Mouse (Mus musculus) naive thymus-derived CD4-positive, alpha-beta T cell, adult 2 months (primary cell): ENCODE measurements around the gene Cabp2.

Experiments used
- DNase-seq: peaks from one replicate; pipeline ENCODE4 v3.0.0-alpha.2; 2011; ENCODE audit warnings: low read depth

Gene Cabp2

DNA sequence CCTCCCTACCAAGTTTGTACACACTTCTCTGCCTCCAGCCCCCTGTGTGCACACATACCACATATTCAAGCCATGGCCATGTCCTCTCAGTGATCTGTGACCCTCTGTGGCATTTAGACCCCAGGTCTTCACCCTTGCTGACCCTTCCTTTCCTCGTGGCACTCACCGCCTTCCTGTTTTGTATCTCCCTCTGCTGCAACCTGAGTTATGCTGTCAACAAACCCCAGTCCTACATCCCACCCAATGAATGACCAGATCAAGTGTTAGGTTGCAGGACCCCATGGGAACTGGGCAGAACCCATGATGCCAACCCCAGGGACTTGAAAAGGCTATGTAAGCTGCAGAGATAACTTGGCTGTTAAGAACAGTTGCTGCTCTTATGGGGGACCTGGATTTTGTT is 20.7 kb downstream of the Cabp2 start:
- DNase-seq, result no peak

DNA sequence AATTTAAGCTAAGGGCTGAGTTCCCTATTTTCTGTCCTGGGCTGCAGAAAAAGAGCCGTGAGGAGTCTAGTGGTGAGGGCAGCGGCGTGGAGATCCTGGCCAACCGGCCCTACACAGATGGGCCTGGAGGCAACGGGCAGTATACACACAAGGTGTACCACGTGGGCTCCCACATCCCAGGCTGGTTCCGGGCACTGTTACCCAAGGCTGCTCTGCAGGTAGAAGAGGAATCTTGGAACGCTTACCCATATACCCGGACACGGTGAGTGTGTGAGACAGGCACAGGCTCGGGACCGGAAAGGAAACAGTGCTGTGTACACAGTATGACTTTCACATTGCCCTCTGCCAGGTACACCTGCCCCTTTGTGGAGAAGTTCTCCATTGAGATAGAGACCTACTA is 21.2 kb downstream of the Cabp2 start:
- no peak for DNase-seq

DNA sequence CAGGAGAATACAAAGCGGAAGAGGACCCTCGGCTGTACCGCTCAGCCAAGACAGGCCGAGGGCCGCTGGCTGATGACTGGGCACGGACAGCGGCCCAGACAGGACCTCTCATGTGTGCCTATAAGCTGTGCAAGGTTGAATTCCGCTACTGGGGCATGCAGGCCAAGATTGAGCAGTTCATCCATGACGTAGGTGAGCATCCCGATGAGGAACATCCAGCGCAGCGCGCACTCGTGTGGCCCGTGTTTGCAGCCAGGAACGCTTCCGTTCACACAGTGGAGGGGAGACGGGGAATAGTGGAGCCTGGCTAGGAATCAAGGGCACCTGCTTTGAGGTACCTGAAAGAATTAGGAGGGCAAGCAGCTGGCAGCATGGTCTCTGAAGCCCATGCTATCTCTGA is 21.9 kb downstream of the Cabp2 start:
- DNase-seq, result no peak

DNA sequence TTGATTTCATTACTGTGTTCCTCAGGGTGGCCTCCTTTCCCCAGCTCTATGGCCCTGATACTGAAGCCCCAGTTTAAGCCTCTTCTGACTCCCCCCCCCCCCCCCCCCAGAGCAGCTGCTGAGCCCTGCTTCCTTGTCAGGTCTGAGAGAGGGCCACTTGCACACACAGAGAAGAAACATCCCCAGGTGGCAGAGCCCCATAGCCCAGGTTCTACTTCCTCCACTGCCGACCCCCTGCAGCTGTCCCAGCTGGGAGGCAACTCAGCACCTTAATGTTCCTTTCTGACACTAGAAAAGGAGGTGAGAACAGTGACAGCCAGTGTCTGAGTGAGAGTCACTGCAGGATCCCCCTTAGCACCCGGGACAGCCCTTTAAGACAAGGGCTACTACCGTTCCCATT is 22.4 kb downstream of the Cabp2 start:
- no peak for DNase-seq

DNA sequence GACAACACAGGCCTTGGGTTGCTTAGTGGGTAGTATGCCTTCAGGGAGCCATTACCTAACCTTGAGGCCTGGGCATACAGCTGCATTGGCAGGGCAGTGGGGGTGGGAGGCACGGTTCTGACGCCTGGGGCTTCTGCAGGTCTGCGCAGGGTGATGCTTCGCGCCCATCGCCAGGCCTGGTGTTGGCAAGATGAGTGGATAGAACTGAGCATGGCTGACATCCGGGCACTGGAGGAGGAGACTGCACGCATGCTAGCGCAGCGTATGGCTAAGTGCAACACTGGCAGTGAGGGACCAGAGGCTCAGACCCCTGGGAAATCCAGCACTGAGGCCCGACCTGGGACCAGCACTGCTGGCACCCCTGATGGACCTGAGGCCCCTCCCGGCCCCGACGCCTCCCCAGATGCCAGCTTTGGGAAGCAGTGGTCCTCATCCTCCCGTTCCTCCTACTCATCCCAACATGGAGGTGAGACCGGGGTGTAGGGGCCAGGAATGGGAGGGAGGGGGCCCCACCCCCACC is 23.4 kb downstream of the Cabp2 start:
- no peak for DNase-seq

DNA sequence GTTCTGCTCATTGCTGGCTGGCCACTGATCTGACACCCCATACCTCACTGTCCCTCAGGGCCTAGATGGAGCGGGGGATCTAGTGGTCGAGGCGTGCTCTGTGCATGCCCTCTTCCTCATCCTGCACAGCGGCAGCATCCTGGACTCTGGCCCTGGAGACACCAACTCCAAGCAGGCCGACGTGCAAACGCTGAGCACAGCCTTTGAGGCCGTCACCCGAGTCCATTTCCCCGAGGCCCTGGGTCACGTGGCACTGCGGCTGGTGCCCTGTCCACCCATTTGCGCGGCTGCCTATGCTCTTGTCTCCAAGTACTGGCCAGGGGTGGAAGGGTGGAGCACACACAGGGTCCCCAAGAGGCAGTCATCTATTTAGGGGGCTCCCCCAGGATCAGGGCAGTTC is 25.3 kb downstream of the Cabp2 start:
- DNase-seq, result no peak

DNA sequence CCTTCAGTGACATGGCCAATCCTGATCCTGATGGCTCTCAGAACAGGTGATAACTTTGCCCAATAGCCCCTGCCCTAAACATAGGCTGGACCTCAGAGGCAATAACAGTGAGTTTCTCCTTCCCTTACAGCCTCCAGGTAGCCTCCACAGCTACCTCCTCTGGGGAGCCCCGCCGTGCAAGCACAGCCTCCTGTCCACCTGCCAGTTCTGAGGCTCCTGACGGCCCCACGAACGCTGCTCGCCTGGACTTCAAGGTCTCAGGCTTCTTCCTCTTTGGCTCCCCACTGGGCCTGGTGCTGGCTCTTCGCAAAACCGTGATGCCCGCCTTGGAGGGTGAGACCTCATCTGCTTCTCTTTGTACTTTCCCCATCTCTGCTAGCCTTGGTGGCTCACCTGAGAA is 27.2 kb downstream of the Cabp2 start:
- DNase-seq, result no peak

DNA sequence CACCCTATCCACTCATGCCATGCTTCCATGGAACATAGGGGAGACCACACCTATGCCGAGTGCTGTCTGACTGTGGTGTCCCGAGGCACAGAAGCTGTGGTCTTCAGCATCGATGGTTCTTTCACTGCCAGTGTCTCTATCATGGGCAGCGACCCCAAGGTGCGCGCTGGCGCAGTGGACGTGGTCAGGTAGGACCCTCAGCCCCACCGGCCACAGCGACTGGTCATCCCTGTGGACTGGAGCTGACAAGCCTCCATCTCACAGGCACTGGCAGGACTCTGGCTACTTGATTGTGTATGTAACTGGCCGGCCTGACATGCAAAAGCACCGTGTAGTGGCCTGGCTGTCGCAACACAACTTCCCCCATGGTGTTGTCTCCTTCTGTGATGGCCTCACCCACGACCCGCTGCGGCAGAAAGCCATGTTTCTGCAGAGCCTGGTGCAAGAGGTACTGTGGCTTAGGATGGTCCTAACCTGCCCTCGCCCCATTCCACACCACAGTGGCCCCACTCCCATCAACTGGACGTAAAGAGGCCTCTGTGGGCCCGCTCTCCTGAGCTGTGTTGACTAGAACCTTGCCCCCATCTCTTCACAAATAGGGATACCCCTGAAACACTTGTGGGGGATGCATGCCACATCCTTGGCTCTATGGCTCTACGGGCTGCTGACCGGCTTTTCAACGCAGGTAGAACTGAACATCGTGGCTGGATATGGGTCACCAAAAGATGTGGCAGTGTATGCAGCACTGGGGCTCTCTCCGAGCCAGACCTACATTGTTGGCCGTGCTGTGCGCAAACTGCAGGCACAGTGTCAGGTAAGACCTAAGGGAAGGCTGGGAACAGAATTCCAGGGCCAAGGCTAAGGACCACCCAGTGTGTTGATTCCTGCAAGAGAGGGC is 30.9 kb downstream of the Cabp2 start:
- DNase-seq, result no peak

DNA sequence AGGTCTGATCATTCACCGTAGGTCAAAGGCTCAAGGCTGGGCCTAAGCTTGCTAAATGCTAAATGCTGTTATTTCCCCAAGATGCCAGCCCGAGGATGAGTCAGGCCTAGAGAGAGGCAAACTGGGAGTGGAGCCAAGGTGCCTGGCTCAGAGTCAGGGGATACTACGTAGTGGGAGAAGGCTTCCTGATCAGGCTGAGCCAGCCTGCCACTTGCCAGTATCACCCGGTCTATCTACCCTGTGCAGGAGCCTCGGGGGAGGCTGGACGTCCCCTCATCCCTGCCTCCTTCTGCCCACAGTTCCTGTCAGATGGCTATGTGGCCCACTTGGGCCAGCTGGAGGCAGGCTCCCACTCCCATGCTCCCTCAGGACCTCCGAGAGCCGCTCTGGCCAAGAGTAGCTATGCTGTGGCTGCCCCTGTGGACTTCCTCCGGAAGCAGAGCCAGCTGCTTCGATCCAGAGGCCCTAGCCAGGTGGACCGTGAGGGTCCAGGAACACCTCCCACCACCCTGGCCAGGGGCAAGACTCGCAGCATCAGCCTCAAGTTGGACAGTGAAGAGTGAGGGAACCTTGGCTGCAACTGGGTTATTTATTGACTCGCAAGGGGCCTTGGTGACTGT is 31.9 kb downstream of the Cabp2 start:
- no peak for DNase-seq

DNA sequence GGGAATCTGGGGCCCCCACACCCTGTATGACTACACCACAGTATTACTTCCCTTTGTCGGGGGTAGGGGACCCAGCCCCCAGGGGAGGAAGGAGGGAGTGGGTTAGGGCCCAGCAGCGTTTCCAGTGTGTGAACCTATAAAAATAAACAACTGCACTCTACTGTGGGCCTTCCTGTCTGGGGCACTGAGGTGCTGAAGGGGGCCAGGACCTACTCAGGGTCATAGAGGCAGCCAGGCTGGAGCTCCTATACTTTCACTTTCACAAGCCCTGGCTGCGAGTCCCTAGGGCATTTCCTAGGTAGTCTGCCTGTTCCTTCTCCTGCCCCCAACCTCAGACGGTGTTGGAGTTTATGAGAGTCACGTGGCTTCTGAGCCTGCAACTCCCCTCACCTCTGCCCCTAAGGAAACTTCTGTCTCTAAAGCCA is 32.4 kb downstream of the Cabp2 start:
- DNase-seq, result peak; percentile 77

DNA sequence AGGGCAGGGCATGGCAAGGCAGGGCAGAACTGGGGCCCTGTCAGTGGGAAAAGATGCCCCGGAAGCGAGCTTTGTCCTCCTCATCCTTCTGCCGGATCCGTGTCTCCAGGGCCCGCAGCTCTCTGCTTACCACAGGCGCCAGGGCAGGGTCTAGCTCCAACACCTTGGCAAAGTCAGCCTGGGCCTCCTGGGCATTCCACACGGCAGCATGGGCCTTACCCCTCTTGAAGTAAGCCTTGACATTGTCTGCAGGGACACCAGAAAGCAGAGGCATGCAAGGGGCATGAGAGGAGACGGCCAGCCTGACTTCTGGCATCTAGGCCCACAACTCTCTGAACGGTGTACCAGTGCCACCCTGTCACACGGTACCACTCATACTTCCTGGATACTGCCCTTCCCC is 33.2 kb downstream of the Cabp2 start:
- peak; percentile 30 for DNase-seq

DNA sequence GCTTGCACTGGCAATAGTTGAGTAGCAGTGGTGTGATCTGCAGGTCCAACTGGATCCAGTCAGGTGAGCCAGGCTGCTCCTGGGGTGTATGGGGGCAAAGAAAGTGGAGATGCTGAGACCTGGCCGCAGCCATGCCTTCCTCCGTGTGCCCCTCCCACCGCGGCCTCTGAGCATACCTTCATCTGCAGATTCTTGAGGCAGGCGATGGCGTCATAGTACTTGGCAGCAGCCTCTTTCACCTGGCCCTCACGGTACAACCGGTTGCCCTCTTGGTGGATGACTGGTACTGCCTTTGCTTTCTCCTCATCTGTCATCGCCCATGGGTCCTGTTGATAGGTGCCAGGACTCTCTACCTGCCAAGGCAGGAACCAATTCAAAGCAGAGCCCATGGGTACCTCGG is 33.8 kb downstream of the Cabp2 start:
- peak; percentile 21 for DNase-seq

DNA sequence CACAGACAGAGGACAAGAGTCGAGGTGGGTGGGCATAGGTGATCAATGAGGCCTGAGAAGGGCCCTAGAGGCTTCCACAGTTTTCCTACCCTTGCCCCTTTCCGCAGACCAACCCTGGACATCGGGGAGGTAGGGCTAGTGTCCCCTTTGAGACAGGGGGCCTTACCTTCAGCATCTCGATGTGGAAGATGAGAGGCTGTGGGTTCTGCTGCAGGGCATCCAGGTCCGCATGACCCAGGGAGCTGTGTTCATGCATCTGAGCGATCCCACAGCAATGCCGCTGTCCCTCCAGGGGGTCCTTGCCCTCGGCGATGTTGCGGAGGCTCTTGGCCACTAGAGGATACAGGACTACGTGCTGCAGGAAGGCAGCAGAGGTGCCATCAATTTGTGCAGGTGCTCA is 34.4 kb downstream of the Cabp2 start:
- DNase-seq, result peak; percentile 25

DNA sequence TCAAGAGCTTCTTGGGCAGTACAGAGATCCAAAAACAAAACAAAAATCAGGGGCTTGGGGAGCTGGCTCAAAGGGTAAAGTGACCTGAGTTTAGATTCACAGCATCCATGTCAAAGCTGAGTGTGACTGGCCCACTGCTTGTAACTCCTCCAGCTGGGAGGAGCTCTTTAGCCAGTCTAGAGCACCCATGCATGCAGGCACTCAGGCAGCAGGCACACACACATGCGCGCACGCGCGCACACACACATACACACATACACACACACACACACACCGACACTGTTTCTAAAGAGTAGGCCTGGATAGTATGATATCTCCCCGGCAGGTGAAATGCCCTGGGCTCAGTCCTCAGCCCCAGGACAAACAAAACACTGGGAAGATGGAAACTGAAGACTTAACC is 35.6 kb downstream of the Cabp2 start:
- peak; percentile 61 for DNase-seq

DNA sequence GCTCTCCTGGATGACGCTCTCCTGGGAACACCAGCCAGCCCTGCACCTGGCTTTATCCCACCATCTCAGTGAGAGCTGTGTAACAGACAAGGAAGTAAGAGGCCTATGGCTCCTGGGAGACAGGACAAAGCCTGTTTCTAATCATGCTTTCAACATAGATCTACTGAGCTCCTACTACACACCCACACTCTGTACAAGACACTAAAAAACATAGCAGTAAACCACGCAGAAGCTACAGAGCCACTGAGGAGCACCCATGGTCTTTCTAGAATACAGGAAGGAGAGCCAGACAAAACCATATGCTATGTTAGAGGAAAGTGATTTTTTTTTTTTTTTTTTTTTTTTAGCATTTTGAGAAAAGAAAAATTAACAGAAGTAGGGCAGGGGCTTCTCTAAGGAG is 37.0 kb downstream of the Cabp2 start:
- peak; percentile 42 for DNase-seq

DNA sequence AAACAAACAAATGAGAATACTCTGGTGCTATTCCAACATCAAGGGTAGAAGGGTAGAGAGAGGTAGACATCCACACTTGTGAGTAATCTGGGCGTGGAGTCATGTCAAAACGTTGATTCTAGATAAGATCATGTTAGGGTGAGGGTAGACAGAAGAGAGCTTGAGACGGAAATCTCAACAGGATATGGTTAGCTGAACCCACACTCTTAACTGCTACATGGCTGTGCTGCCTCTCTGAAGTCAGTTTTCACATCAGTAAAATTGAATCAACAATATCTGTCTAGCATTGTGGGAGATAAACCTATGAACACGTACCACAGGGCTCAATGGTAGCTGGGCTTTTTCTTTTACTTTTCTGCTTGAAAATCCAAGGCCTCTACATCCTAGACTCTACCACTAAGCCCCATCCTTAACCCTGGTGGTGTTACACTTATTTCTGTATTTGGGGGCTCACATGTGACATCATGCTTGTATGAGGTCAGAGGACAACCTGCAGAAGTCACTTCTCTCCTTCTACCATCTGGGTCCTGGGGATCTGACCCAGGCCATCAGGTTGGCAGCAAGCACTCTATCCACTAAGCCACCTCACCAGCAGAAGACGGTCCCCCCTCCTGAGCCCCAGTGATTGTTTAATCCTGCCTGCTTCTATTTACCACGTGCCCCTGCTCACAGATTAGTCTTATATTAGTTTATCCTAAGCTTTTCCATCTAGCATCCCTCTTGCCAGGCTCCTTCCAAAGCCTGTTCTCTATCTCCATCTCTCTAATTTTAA is 38.5 kb downstream of the Cabp2 start:
- DNase-seq, result peak; percentile 93

DNA sequence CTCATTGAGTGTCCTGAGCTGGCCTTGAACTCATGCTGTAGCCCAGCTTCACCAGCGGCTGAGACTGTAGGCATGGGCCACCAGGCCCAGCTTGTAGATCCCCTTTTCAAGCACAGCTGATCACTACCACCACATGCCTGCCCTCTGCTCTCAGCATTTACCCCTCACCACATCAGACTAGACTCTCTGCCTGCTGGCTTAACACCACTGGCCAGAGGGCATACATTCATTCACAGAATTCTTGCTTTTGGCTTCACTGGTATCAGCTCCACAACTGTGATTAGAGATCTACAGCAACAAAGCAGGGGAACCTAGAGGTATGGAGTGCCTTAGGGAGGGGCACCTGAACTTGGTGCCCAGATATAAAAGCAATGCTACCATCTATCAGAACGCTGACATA is 39.1 kb downstream of the Cabp2 start:
- no peak for DNase-seq

DNA sequence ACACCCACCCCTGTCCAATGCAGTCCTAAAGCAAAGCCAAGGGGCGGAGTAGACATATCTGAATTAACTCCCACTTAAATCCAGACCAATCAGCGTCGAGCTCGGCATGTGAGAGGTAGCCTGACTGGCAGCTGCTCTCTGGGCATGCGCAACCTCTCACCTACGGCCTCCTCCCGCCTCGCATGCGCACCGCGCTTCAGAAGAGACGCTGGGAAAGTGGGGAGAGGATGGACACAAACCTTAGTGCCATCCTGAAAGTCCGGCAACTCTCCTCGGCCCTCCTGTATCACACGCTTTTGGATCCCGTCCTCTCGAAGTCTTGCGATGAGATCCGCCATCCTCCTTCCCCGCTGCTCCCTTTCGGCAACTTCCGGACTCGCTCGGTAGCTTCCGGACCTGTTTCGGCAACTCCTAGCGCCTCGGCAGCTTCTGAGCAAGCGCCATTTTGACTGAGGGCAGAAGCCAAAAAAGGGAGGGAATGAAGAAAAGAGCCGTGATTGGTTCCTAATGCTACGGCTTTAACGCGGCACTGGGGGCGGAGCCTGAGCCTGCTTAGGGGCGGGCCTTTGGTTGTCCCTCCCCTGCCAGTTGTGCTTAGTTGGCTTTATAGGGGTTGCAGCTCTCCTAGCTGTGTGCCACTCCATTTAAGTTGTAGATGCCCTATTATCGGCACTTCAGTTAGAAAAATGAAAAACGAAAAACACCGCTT is 39.9 kb downstream of the Cabp2 start:
- DNase-seq, result peak; percentile 100

DNA sequence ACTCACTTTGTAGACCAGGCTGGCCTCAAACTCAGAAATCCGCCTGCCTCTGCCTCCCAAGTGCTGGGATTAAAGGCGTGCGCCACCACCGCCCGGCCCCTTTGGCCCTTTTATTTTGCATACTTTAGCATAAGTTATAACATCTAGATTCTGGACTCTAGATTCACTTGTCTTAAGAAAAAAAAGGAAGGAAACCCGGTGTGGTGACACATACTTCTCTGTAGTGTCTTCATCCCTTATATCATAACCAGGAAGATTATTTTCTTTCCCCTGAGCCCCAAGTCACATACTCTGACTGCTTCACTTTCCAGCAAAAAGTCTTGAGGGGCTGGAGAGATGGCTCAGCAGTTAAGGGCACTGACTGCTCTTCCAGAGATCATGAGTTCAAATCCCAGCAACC is 40.5 kb downstream of the Cabp2 start:
- peak; percentile 47 for DNase-seq

DNA sequence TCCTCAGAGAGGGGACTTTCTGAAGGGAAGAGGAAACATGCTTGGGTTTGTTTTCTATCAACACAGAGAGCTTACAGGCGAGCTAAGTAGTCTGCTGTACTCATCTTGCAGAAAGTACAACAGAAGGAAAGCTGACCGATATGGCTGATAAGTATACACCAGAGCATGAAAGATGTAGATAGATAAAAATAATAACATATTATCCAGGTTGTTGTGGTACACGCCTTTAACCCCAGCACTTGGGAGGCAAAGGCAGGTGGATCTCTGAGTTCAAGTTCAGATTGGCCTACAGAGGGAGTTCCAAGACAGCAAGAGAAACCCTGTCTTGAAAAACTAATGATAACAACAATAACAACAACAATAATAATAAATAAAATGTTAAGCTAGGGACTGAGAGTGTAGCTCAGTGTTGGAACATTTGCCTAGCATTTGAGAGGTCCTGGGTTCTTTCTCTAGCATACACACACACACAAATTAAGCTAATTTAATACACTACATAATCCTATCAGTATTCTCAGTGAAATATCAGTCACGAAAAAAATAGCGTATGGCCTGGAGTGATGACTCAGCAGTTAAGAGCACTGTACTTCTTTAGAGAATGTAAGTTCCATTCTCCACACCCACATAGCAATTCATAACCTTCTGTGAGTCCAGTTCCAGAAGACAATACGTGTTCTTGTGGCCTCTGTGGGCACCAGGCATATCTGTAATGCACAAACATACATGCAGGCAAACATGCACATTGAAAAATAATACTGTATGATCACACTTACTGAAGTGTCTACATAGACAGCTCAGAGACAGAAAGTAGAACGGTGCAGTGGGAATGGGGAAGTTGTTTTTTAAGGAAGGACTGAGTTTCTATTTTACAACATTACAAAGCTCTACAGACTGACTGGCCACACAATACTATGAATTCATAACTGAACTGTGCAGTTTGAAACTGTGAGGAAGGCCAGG is 41.3 kb downstream of the Cabp2 start:
- DNase-seq, result peak; percentile 40

DNA sequence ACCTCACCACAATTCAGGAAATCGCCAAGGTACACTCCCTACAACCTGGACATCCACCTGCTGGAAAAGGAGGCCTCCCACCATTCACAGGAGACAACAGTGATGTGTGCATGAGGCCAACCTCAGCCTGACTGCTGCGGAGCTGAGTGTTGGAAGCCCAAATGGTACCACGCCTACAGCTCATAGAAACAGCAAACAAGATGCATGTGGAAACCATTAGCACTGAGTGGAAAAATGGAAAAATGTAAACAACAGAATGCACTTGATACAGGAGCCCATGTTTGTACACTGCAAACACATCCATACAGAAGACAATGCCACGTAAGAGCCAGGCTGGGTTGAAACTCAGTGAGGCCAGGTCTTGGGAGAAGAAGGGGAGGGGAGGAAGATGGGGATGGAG is 43.1 kb downstream of the Cabp2 start:
- no peak for DNase-seq
